Mouse (Mus musculus) cerebellum, postnatal 36 days (tissue): Measurements from ENCODE around the gene Smarcd3.
"Not testable (repeated sequence)": the region's sequence is repeated elsewhere in the genome, so short reads cannot be mapped to it uniquely, and the experiment has no call there.

Experiments
- DNase-seq, 2 experiments: peaks; one replicate each; pipeline ENCODE4 v3.0.0; 2021 to 2022; ENCODE audit warnings: mixed read lengths in 2 of 2

Gene Smarcd3

GRCm38 (mm10) chr5:24596519-24597171 is 27.6 kb downstream of the Smarcd3 start:
- peak in 1 of 2 experiments; percentile 28 for DNase-seq

GRCm38 (mm10) chr5:24595786-24596380 is 28.3 kb downstream of the Smarcd3 start:
- DNase-seq = no peak

GRCm38 (mm10) chr5:24595261-24595660 is 28.9 kb downstream of the Smarcd3 start:
- DNase-seq = no peak

GRCm38 (mm10) chr5:24594346-24594745 is 29.9 kb downstream of the Smarcd3 start:
- DNase-seq = no peak

GRCm38 (mm10) chr5:24593928-24594327 is 30.3 kb downstream of the Smarcd3 start:
- DNase-seq = no peak

- no peak for DNase-seq
Measured at GRCm38 (mm10) chr5:24593230-24593629, 31.0 kb downstream of the Smarcd3 start.

- DNase-seq = no peak
Measured at GRCm38 (mm10) chr5:24592471-24593160, 31.6 kb downstream of the Smarcd3 start.

GRCm38 (mm10) chr5:24591796-24592470 is 32.3 kb downstream of the Smarcd3 start:
- DNase-seq = no peak

GRCm38 (mm10) chr5:24591268-24591721 is 32.9 kb downstream of the Smarcd3 start:
- no peak for DNase-seq

- DNase-seq = no peak
Measured at GRCm38 (mm10) chr5:24589511-24590500, 34.4 kb downstream of the Smarcd3 start.

GRCm38 (mm10) chr5:24587200-24587577 is 37.0 kb downstream of the Smarcd3 start:
- DNase-seq = no peak

- DNase-seq = peak; percentile 74 to 79
Measured at GRCm38 (mm10) chr5:24586547-24587199, 37.5 kb downstream of the Smarcd3 start, which contains the start of gene Chpf2. Gene Chpf2, plus strand, starts transcription at chr5:24586741.

GRCm38 (mm10) chr5:24586106-24586505 is 38.1 kb downstream of the Smarcd3 start:
- DNase-seq = no peak

GRCm38 (mm10) chr5:24578109-24578963 is 45.9 kb downstream of the Smarcd3 start:
- DNase-seq = no peak

GRCm38 (mm10) chr5:24577183-24577929 is 46.9 kb downstream of the Smarcd3 start, which contains the start of gene Abcf2:
Gene Abcf2, minus strand, starts transcription at chr5:24577467.
- peak; percentile 99 to 100 for DNase-seq

GRCm38 (mm10) chr5:24576801-24577182 is 47.4 kb downstream of the Smarcd3 start:
- DNase-seq = no peak

GRCm38 (mm10) chr5:24575948-24576347 is 48.3 kb downstream of the Smarcd3 start:
- no peak for DNase-seq

GRCm38 (mm10) chr5:24556709-24557108 is 67.5 kb downstream of the Smarcd3 start, which contains the start of gene 4931409K22Rik:
Gene 4931409K22Rik, minus strand, starts transcription at chr5:24556809.
- DNase-seq = no peak

GRCm38 (mm10) chr5:24555335-24555734 is 68.9 kb downstream of the Smarcd3 start:
- DNase-seq = not testable (repeated sequence)
